ENCODE assay signal across 21 mouse cellular contexts in genomic region chr11:19355179-19355578, GRCm38 (mm10).
"Had no signal": no experiment of that assay in that cellular context is flagged by ENCODE, and none has a peak within 500 bp of the region (broad histone marks: within the 10 kb centered on the region; RNA-seq: fewer than 3 reads in every experiment).

No protein-coding gene starts in this region.

- H3K27me3 ChIP-seq: intestine, embryonic 15.5 days; liver, embryonic 12.5 days; liver, embryonic 15.5 days; neural tube, embryonic 12.5 days; neural tube, embryonic 15.5 days had no signal

- H3K4me2 ChIP-seq: intestine, embryonic 15.5 days; limb, embryonic 13.5 days; liver, embryonic 12.5 days; liver, embryonic 15.5 days; midbrain, embryonic 11.5 days; neural tube, embryonic 12.5 days; neural tube, embryonic 15.5 days had no signal

- ATAC-seq: liver, embryonic 12.5 days had no signal

- H3K4me1 ChIP-seq: intestine, embryonic 15.5 days; liver, embryonic 12.5 days; liver, embryonic 15.5 days had no signal

- H3K27ac ChIP-seq: intestine, embryonic 15.5 days; layer of hippocampus, adult 2 months; limb, embryonic 10.5 days; limb, embryonic 13.5 days; liver, embryonic 12.5 days; liver, embryonic 15.5 days; neural tube, embryonic 12.5 days; neural tube, embryonic 15.5 days; stomach, postnatal 0 days had no signal

- DNase-seq: kidney, adult 18-20 months; kidney, adult 9 months; kidney, postnatal 25 days; layer of hippocampus, adult 9-11 months; liver; midbrain, embryonic 14.5 days; right cerebral cortex, adult 18-20 months; right cerebral cortex, postnatal 14 days; right cerebral cortex, postnatal 4 days; thymus, adult 2 months; thymus, postnatal 36 days had no signal

- H3K9ac ChIP-seq: intestine, embryonic 15.5 days; limb, embryonic 13.5 days; liver, embryonic 12.5 days; liver, embryonic 15.5 days; neural tube, embryonic 12.5 days; neural tube, embryonic 15.5 days had no signal

- H3K9me3 ChIP-seq: intestine, embryonic 15.5 days; limb, embryonic 10.5 days; limb, embryonic 13.5 days; liver, embryonic 12.5 days; liver, embryonic 15.5 days; neural tube, embryonic 12.5 days; neural tube, embryonic 15.5 days had no signal

- H3K4me3 ChIP-seq: intestine, embryonic 15.5 days; layer of hippocampus, adult 2 months; limb, embryonic 10.5 days; limb, embryonic 13.5 days; liver, embryonic 12.5 days; liver, embryonic 15.5 days; neural tube, embryonic 12.5 days; neural tube, embryonic 15.5 days had no signal

- H3K36me3 ChIP-seq: intestine, embryonic 15.5 days; limb, embryonic 10.5 days; limb, embryonic 13.5 days; liver, embryonic 12.5 days; liver, embryonic 15.5 days; neural tube, embryonic 12.5 days; neural tube, embryonic 15.5 days had no signal
